Mouse (Mus musculus) C2C12 (cell line): ENCODE results near the gene Fuk. TPM values are rescaled to one million over a fixed set of nuclear protein-coding genes. Genes with fewer than 3 reads are reported as not detected.

ENCODE experiments used
- H3K27me3 ChIP-seq: one replicate; pipeline ENCODE4 v1.6.1; 2011; ENCODE audit not compliant: control insufficient read depth, insufficient read depth, insufficient read length
- H3K36me3 ChIP-seq: one replicate; pipeline ENCODE4 v1.6.1; 2011; ENCODE audit not compliant: control insufficient read depth, insufficient read depth
- H3K4me3 ChIP-seq: one replicate; pipeline ENCODE4 v1.5.1; 2011; ENCODE audit warnings: mild to moderate bottlenecking, control low read depth; ENCODE audit not compliant: poor library complexity, insufficient read depth, severe bottlenecking
- H3K79me2 ChIP-seq: one replicate; pipeline ENCODE4 v1.6.1; 2011; ENCODE audit not compliant: control insufficient read depth, insufficient read depth
- H3K79me3 ChIP-seq: one replicate; pipeline ENCODE4 v1.6.1; 2011; ENCODE audit warnings: low read depth, control low read depth
- H3ac ChIP-seq: one replicate; pipeline ENCODE3; 2011; ENCODE audit warnings: low read depth; ENCODE audit not compliant: control insufficient read depth, insufficient read length
- CEBPB ChIP-seq: IDR thresholded peaks from one replicate; pipeline ENCODE4 v1.6.1; 2011; ENCODE audit warnings: low read depth, mild to moderate bottlenecking, control low read depth, moderate library complexity
- CTCF ChIP-seq: IDR thresholded peaks from one replicate; pipeline ENCODE4 v1.5.1; 2011; ENCODE audit not compliant: control insufficient read depth, insufficient read depth, insufficient read length
- FOSL1 ChIP-seq: IDR thresholded peaks from one replicate; pipeline ENCODE4 v1.8.0; 2011; ENCODE audit warnings: mild to moderate bottlenecking, low read length; ENCODE audit not compliant: poor library complexity, insufficient read depth, severe bottlenecking
- MAX ChIP-seq: IDR thresholded peaks from one replicate; pipeline ENCODE4 v1.6.1; 2011; ENCODE audit warnings: mild to moderate bottlenecking, control low read depth
- MYOD1 ChIP-seq: IDR thresholded peaks from one replicate; pipeline ENCODE4 v1.6.1; 2011; ENCODE audit warnings: low read depth; ENCODE audit not compliant: control insufficient read depth, insufficient read length
- MYOG ChIP-seq: IDR thresholded peaks from one replicate; pipeline ENCODE4 v1.6.1; 2011; ENCODE audit not compliant: control insufficient read depth, insufficient read length; ENCODE audit errors: extremely low read depth
- USF1 ChIP-seq: IDR thresholded peaks from one replicate; pipeline ENCODE4 v1.6.1; 2011; ENCODE audit warnings: low read depth, mild to moderate bottlenecking, control low read depth, moderate library complexity
- polyA plus RNA-seq: library from polyadenylated mRNA; unstranded; fragments of >200 nt; fragmentation: generic; extraction: Trizol; gene quantifications from one replicate; pipeline ENCODE4 v1.2.1, GENCODE M21; 2012; ENCODE audit warnings: missing spikeins

Gene Fuk
- polyA plus RNA-seq, 1 experiment, result 6.4 TPM

GRCm38 (mm10) chr8:110940682-110941452 is 38.6 kb upstream of the Fuk start:
- H3K79me3 ChIP-seq, result peaks cover 11% of the 10 kb centered on the region
- no peaks in the 10 kb centered on the region for H3K27me3 ChIP-seq

GRCm38 (mm10) chr8:110938882-110939589 is 36.7 kb upstream of the Fuk start:
- peaks cover 70% of the 10 kb centered on the region for H3K79me2 ChIP-seq
- H3K27me3 ChIP-seq, result no peaks in the 10 kb centered on the region
- H3K4me3 ChIP-seq, result no peak overlapping the region
- H3ac ChIP-seq, result no peak overlapping the region
- peaks cover 3% of the 10 kb centered on the region for H3K36me3 ChIP-seq
- no peak for TF ChIP-seq MYOD1
- TF ChIP-seq USF1, result no peak
- H3K79me3 ChIP-seq, result peaks cover 13% of the 10 kb centered on the region

More at GRCm38 (mm10) chr8:110940682-110941452, 38.6 kb upstream of the Fuk start:
- Histone ChIP-seq H3ac (peak overlapping the region; percentile 25), H3K4me3 (no peak overlapping the region), H3K79me2 (peaks cover 72% of the 10 kb centered on the region), H3K36me3 (peaks cover 3% of the 10 kb centered on the region)
- TF ChIP-seq USF1 (no peak), CEBPB (peak; percentile 78)

GRCm38 (mm10) chr8:110936217-110936616 is 33.9 kb upstream of the Fuk start:
- peaks cover 75% of the 10 kb centered on the region for H3K79me2 ChIP-seq

GRCm38 (mm10) chr8:110933272-110933671 is 31.0 kb upstream of the Fuk start:
- Histone ChIP-seq H3K4me3 (no peak overlapping the region), H3K79me3 (peaks cover 14% of the 10 kb centered on the region), H3K27me3 (no peaks in the 10 kb centered on the region), H3K79me2 (peaks cover 82% of the 10 kb centered on the region), H3ac (no peak overlapping the region), H3K36me3 (peaks cover 3% of the 10 kb centered on the region)
- no peak for TF ChIP-seq CEBPB
- TF ChIP-seq USF1, result no peak
- no peak for TF ChIP-seq CTCF
- no peak for TF ChIP-seq MAX
- no peak for TF ChIP-seq MYOD1
- no peak for TF ChIP-seq MYOG
- no peak for TF ChIP-seq FOSL1

More at GRCm38 (mm10) chr8:110936217-110936616, 33.9 kb upstream of the Fuk start:
- H3K79me3 ChIP-seq, result peaks cover 19% of the 10 kb centered on the region
- no peak overlapping the region for H3ac ChIP-seq
- no peaks in the 10 kb centered on the region for H3K27me3 ChIP-seq
- TF ChIP-seq FOSL1 (no peak), USF1 (no peak), CEBPB (no peak), MYOG (no peak), MYOD1 (no peak), CTCF (no peak)
- peaks cover 3% of the 10 kb centered on the region for H3K36me3 ChIP-seq
- H3K4me3 ChIP-seq, result no peak overlapping the region

GRCm38 (mm10) chr8:110932444-110932843 is 30.2 kb upstream of the Fuk start:
- Histone ChIP-seq H3K27me3 (no peaks in the 10 kb centered on the region), H3K4me3 (no peak overlapping the region), H3K79me2 (peaks cover 82% of the 10 kb centered on the region), H3K79me3 (peaks cover 13% of the 10 kb centered on the region), H3K36me3 (peaks cover 2% of the 10 kb centered on the region), H3ac (no peak overlapping the region)
- peak; percentile 92 for TF ChIP-seq MYOD1
- no peak for TF ChIP-seq CEBPB
